Mouse (Mus musculus) limb, embryonic 11.5 days (tissue): Measurements from ENCODE around the gene Krtap5-5. TPM values are rescaled to one million over a fixed set of nuclear protein-coding genes. Genes with fewer than 3 reads are reported as not detected.
A peak's percentile ranks its signal among the peaks of the same experiment; 100 is the strongest.
"Not testable (repeated sequence)": the region's sequence is repeated elsewhere in the genome, so short reads cannot be mapped to it uniquely, and the experiment has no call there.

Experiments
- ATAC-seq: fragments of 200-750 bp; cut with Nextera tagmentation; 2 replicates; pipeline ENCODE4 v1.8.0; 2017; ENCODE audit warnings: low read depth; ENCODE audit not compliant: insufficient number of reproducible peaks, low FRiP score, low TSS enrichment
- DNase-seq: peaks from one replicate; pipeline ENCODE4 v3.0.0-alpha.2; 2015; ENCODE audit warnings: low spot score
- H3K27ac ChIP-seq: fragments of 300-500 bp; sonication (generic); replicated peaks from 2 replicates; pipeline ENCODE4 v1.5.1; 2014; ENCODE audit warnings: low read depth, mild to moderate bottlenecking, low read length
- H3K27me3 ChIP-seq: fragments of 300-500 bp; sonication (generic); 2 replicates; pipeline ENCODE4 v1.6.1; 2014; ENCODE audit warnings: mild to moderate bottlenecking, low read length, mixed read lengths; ENCODE audit not compliant: control insufficient read depth, insufficient read depth
- H3K36me3 ChIP-seq: fragments of 300-500 bp; sonication (generic); 2 replicates; pipeline ENCODE4 v1.6.1; 2014; ENCODE audit warnings: mild to moderate bottlenecking, low read length, moderate library complexity, mixed read lengths; ENCODE audit not compliant: control insufficient read depth, insufficient read depth
- H3K4me1 ChIP-seq: fragments of 300-500 bp; sonication (generic); 2 replicates; pipeline ENCODE4 v1.6.1; 2014; ENCODE audit warnings: low read length, mixed read lengths; ENCODE audit not compliant: control insufficient read depth, insufficient read depth
- H3K4me2 ChIP-seq: fragments of 300-500 bp; sonication (generic); 2 replicates; pipeline ENCODE4 v1.6.1; 2014; ENCODE audit warnings: low read depth, mild to moderate bottlenecking, moderate library complexity; ENCODE audit not compliant: severe bottlenecking
- H3K4me3 ChIP-seq: fragments of 300-500 bp; sonication (generic); 2 replicates; pipeline ENCODE4 v1.5.1; 2014; ENCODE audit warnings: low read depth, low read length
- H3K9ac ChIP-seq: fragments of 300-500 bp; sonication (generic); 2 replicates; pipeline ENCODE4 v1.6.1; 2014; ENCODE audit warnings: mild to moderate bottlenecking, low read length
- H3K9me3 ChIP-seq: fragments of 300-500 bp; sonication (generic); 2 replicates; pipeline ENCODE4 v1.6.1; 2016; ENCODE audit warnings: low read length; ENCODE audit not compliant: control insufficient read depth
- WGBS: fragments of 180-500 bp; shearing (Covaris S2); extraction: QIAGEN DNeasy Blood & Tissue Kit; methylation state at CpG from one replicate; pipeline ENCODE4 v1.1.7; 2014; 5-methylcytosine and 5-hydroxymethylcytosine counted together
- polyA plus RNA-seq: library from polyadenylated mRNA; unstranded; fragments of >200 nt; fragmentation: Nextera tagmentation; extraction: Ambion mirVana; gene quantifications from 2 replicates; pipeline ENCODE4 v1.2.1, GENCODE M21; 2014

Gene Krtap5-5
- polyA plus RNA-seq, 1 experiment from 2014 or later: not detected

GRCm38 (mm10) chr7:142224518-142224917 lies 5.3 kb downstream of the Krtap5-5 start:
- DNase-seq (no peak), ATAC-seq (no peak)
- no peak overlapping the region for H3K4me3 ChIP-seq
- H3K9me3 ChIP-seq: no peaks in the 10 kb centered on the region
- no peak overlapping the region for H3K9ac ChIP-seq
- H3K4me1 ChIP-seq: no peaks in the 10 kb centered on the region
- H3K27ac ChIP-seq: no peak overlapping the region
- H3K4me2 ChIP-seq: no peak overlapping the region
- 32% methylated on average over 2 of the region's 2 CpGs for WGBS
- no peaks in the 10 kb centered on the region for H3K36me3 ChIP-seq
- H3K27me3 ChIP-seq: no peaks in the 10 kb centered on the region

- not testable (repeated sequence) for H3K4me1 ChIP-seq, DNase-seq, H3K27ac ChIP-seq, H3K9ac ChIP-seq, H3K4me2 ChIP-seq, ATAC-seq, H3K9me3 ChIP-seq, H3K36me3 ChIP-seq, H3K4me3 ChIP-seq, H3K27me3 ChIP-seq
- 72% methylated on average over 1 of the region's 1 CpGs for WGBS
Observed at GRCm38 (mm10) chr7:142212136-142212535, 17.6 kb downstream of the Krtap5-5 start.

GRCm38 (mm10) chr7:142211559-142211958 lies 18.2 kb downstream of the Krtap5-5 start, which contains the start of gene Gm7579:
TSS of gene Gm7579 (plus strand) at chr7:142211859.
- ATAC-seq (no peak), DNase-seq (no peak)
- no peak within 1 kb of the TSS for H3K4me3 ChIP-seq
- H3K27ac ChIP-seq: no peak within 1 kb of the TSS
- no peaks in the 10 kb centered on the region for H3K9me3 ChIP-seq
- H3K36me3 ChIP-seq: no peaks in the 10 kb centered on the region
- H3K4me2 ChIP-seq: no peak within 1 kb of the TSS
- no peaks in the 10 kb centered on the region for H3K27me3 ChIP-seq
- H3K9ac ChIP-seq: no peak within 1 kb of the TSS
- H3K4me1 ChIP-seq: no peaks in the 10 kb centered on the region
- 79% methylated on average over 1 of the region's 1 CpGs for WGBS

GRCm38 (mm10) chr7:142206891-142207290 lies 22.9 kb downstream of the Krtap5-5 start:
- not testable (repeated sequence) for H3K27ac ChIP-seq, H3K27me3 ChIP-seq, H3K4me2 ChIP-seq, H3K9me3 ChIP-seq, H3K9ac ChIP-seq, ATAC-seq, H3K4me3 ChIP-seq, H3K36me3 ChIP-seq, DNase-seq, H3K4me1 ChIP-seq
- 79% methylated on average over 5 of the region's 5 CpGs for WGBS

GRCm38 (mm10) chr7:142205488-142205887 lies 24.3 kb downstream of the Krtap5-5 start:
- no peak overlapping the region for H3K4me2 ChIP-seq
- DNase-seq (no peak), ATAC-seq (no peak)
- no peaks in the 10 kb centered on the region for H3K4me1 ChIP-seq
- no peaks in the 10 kb centered on the region for H3K9me3 ChIP-seq
- H3K27ac ChIP-seq: no peak overlapping the region
- H3K4me3 ChIP-seq: no peak overlapping the region
- no peak overlapping the region for H3K9ac ChIP-seq
- no peaks in the 10 kb centered on the region for H3K27me3 ChIP-seq
- no peaks in the 10 kb centered on the region for H3K36me3 ChIP-seq

GRCm38 (mm10) chr7:142201064-142201463 lies 28.7 kb downstream of the Krtap5-5 start, which contains the start of gene Krtap5-3:
TSS of gene Krtap5-3 (plus strand) at chr7:142201364.
- Histone ChIP-seq H3K4me2 (no peak within 1 kb of the TSS), H3K9ac (no peak within 1 kb of the TSS), H3K36me3 (no peaks in the 10 kb centered on the region), H3K4me3 (no peak within 1 kb of the TSS), H3K9me3 (no peaks in the 10 kb centered on the region), H3K27me3 (no peaks in the 10 kb centered on the region), H3K4me1 (no peaks in the 10 kb centered on the region), H3K27ac (no peak within 1 kb of the TSS)
- ATAC-seq (no peak), DNase-seq (no peak)
- WGBS: 44% methylated on average over 1 of the region's 1 CpGs

- no peaks in the 10 kb centered on the region for H3K4me1 ChIP-seq
- H3K27me3 ChIP-seq: no peaks in the 10 kb centered on the region
- H3K9ac ChIP-seq: no peak overlapping the region
- no peaks in the 10 kb centered on the region for H3K9me3 ChIP-seq
- ATAC-seq (no peak), DNase-seq (no peak)
- H3K4me3 ChIP-seq: no peak overlapping the region
- no peak overlapping the region for H3K4me2 ChIP-seq
- WGBS: 80% methylated on average over 2 of the region's 2 CpGs
- H3K27ac ChIP-seq: no peak overlapping the region
- H3K36me3 ChIP-seq: no peaks in the 10 kb centered on the region
Observed at GRCm38 (mm10) chr7:142198748-142199147, 31.0 kb downstream of the Krtap5-5 start.

GRCm38 (mm10) chr7:142190289-142190688 lies 39.5 kb downstream of the Krtap5-5 start, which contains the start of gene Gm10153:
TSS of gene Gm10153 (minus strand) at chr7:142190389.
- Histone ChIP-seq H3K4me2 (no peak within 1 kb of the TSS), H3K9ac (no peak within 1 kb of the TSS), H3K4me1 (no peaks in the 10 kb centered on the region), H3K27ac (no peak within 1 kb of the TSS), H3K27me3 (no peaks in the 10 kb centered on the region), H3K4me3 (no peak within 1 kb of the TSS), H3K36me3 (no peaks in the 10 kb centered on the region), H3K9me3 (no peaks in the 10 kb centered on the region)
- WGBS: 56% methylated on average over 2 of the region's 2 CpGs
- ATAC-seq (no peak), DNase-seq (peak; percentile 14)

GRCm38 (mm10) chr7:142188156-142188555 lies 41.6 kb downstream of the Krtap5-5 start:
- 79% methylated on average over 2 of the region's 2 CpGs for WGBS
- H3K4me2 ChIP-seq: no peak overlapping the region
- ATAC-seq: no peak

More at GRCm38 (mm10) chr7:142188156-142188555, 41.6 kb downstream of the Krtap5-5 start:
- H3K9ac ChIP-seq: no peak overlapping the region
- H3K27me3 ChIP-seq: no peaks in the 10 kb centered on the region
- peak; percentile 10 for DNase-seq
- H3K36me3 ChIP-seq: no peaks in the 10 kb centered on the region
- no peaks in the 10 kb centered on the region for H3K4me1 ChIP-seq
- H3K4me3 ChIP-seq: no peak overlapping the region
- H3K27ac ChIP-seq: no peak overlapping the region
- H3K9me3 ChIP-seq: no peaks in the 10 kb centered on the region
